Mouse (Mus musculus): ENCODE data around the gene Sfxn2.

The Sfxn2 gene

GRCm38 (mm10) chr19:46629807-46630206 lies 56.6 kb downstream of the Sfxn2 start:
- DNase-seq (ENCODE audit: low spot score in 2 of 2): no peak

- no peak for DNase-seq (ENCODE audit: low spot score in 2 of 2)
Measured at GRCm38 (mm10) chr19:46631637-46632036, 58.5 kb downstream of the Sfxn2 start.

- DNase-seq (ENCODE audit: low spot score in 2 of 2): no peak
Measured at GRCm38 (mm10) chr19:46635766-46636165, 62.6 kb downstream of the Sfxn2 start.

- DNase-seq (ENCODE audit: low spot score in 2 of 2): no peak
Measured at GRCm38 (mm10) chr19:46637598-46637997, 64.4 kb downstream of the Sfxn2 start.

GRCm38 (mm10) chr19:46639053-46639452 lies 65.9 kb downstream of the Sfxn2 start:
- no peak for DNase-seq (ENCODE audit: low spot score in 2 of 2)

- DNase-seq (ENCODE audit: low spot score in 2 of 2): no peak
Measured at GRCm38 (mm10) chr19:46639496-46639895, 66.3 kb downstream of the Sfxn2 start.

GRCm38 (mm10) chr19:46640780-46641179 lies 67.6 kb downstream of the Sfxn2 start:
- DNase-seq (ENCODE audit: low spot score in 2 of 2): no peak

GRCm38 (mm10) chr19:46641420-46642085 lies 68.4 kb downstream of the Sfxn2 start:
- DNase-seq (ENCODE audit: low spot score in 2 of 2): no peak

- DNase-seq (ENCODE audit: low spot score in 2 of 2): no peak
Measured at GRCm38 (mm10) chr19:46642136-46642753, 69.1 kb downstream of the Sfxn2 start.

- DNase-seq (ENCODE audit: low spot score in 2 of 2): no peak
Measured at GRCm38 (mm10) chr19:46643236-46643635, 70.1 kb downstream of the Sfxn2 start.

GRCm38 (mm10) chr19:46644343-46644792 lies 71.2 kb downstream of the Sfxn2 start:
- DNase-seq (ENCODE audit: low spot score in 2 of 2): no peak

- no peak for DNase-seq (ENCODE audit: low spot score in 2 of 2)
Measured at GRCm38 (mm10) chr19:46644793-46645602, 71.8 kb downstream of the Sfxn2 start.

- no peak for DNase-seq (ENCODE audit: low spot score in 2 of 2)
Measured at GRCm38 (mm10) chr19:46646041-46646481, 72.9 kb downstream of the Sfxn2 start.

GRCm38 (mm10) chr19:46647254-46647653 lies 74.1 kb downstream of the Sfxn2 start:
- no peak for DNase-seq (ENCODE audit: low spot score in 2 of 2)
